Comparison of ENCODE assay signal across 26 mouse cellular contexts in the genomic region with DNA sequence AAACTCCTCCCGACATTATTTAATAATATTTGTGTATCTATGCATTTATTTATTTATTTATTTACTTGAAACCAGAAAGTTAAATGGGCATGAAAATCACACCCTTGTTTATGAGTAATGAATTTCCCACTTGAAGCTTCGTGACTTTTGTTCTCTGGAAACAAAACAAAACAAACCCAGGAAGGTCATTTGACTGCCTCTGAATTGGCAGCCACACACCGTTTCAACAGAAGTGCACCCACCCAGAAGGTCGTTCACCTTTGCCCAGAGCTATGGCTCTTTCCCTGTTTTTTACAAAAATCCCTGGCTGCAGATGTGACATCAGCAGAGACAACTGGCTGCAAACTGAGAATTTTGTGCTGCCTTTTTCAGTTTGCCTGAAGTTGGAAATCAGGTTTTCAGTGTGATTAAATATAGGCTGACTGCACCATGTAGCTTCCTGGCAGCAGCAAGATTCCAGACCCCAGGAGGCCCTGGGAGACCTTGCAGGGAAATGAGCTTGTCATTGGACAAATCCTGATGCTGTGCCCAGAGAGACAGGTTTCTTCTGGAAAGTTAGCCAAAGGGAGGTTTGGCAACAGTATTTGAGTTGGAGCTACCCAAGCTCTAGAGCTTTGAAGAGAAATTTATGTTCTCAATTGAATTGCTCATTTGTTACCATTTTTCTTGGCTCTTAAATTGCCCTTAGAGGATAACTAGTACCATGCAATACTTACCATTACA.
DNase-seq lines count a peak whose midpoint lies in the region; ATAC-seq and TF ChIP-seq lines count a peak whose summit lies in the region.
"Had no signal": no experiment of that assay in that cellular context is flagged by ENCODE, and none has a peak within 500 bp of the region (broad histone marks: within the 10 kb centered on the region; RNA-seq: fewer than 3 reads in every experiment).

No protein-coding gene starts in this region.

- H3K27me3 ChIP-seq in embryonic facial prominence, embryonic 14.5 days (replicated peaks; ENCODE audit: control insufficient read depth, insufficient read depth, low read length) = no peaks in the 10 kb centered on the region
- no peaks in the 10 kb centered on the region for H3K27me3 ChIP-seq in embryonic facial prominence, embryonic 10.5 days (replicated peaks; ENCODE audit: low read depth, poor library complexity, severe bottlenecking)
- H3K27me3 ChIP-seq in kidney, adult 2 months (replicated peaks; ENCODE audit: control insufficient read depth, insufficient read depth, low read length) = no peaks in the 10 kb centered on the region
- H3K27me3 ChIP-seq in kidney, embryonic 16.5 days (ENCODE audit: insufficient read depth, low read length) = no peaks in the 10 kb centered on the region
- no peaks in the 10 kb centered on the region for H3K27me3 ChIP-seq in midbrain, embryonic 10.5 days (ENCODE audit: low read depth, poor library complexity, severe bottlenecking)
- no peaks in the 10 kb centered on the region for H3K27me3 ChIP-seq in midbrain, embryonic 13.5 days
- no peaks in the 10 kb centered on the region for H3K27me3 ChIP-seq in midbrain, postnatal 0 days (ENCODE audit: insufficient read depth, low read length)
- H3K27me3 ChIP-seq: CH12.LX; embryonic facial prominence, embryonic 15.5 days; heart, embryonic 13.5 days; hindbrain, embryonic 15.5 days; liver, embryonic 13.5 days had no signal

- TF ChIP-seq CTCF in kidney, adult 2 months (conservative IDR thresholded peaks at IDR 0.05; ENCODE audit: insufficient read depth, insufficient read length, low read depth, low read length) = no peak
- no peak for TF ChIP-seq CTCF in midbrain, postnatal 0 days (IDR thresholded peaks at IDR 0.05)

- H3K4me3 ChIP-seq in embryonic facial prominence, embryonic 14.5 days (ENCODE audit: low read depth, low read length) = no peak overlapping the region
- H3K4me3 ChIP-seq in embryonic facial prominence, embryonic 10.5 days = no peak overlapping the region
- H3K4me3 ChIP-seq in kidney, adult 2 months (ENCODE audit: insufficient read depth, low read depth, low read length) = no peak overlapping the region
- H3K4me3 ChIP-seq in kidney, embryonic 16.5 days (ENCODE audit: low read length) = no peak overlapping the region
- H3K4me3 ChIP-seq in midbrain, embryonic 10.5 days = no peak overlapping the region
- H3K4me3 ChIP-seq in midbrain, embryonic 13.5 days (replicated peaks) = no peak overlapping the region
- H3K4me3 ChIP-seq in midbrain, postnatal 0 days (ENCODE audit: low read depth, low read length) = no peak overlapping the region
- H3K4me3 ChIP-seq: embryonic facial prominence, embryonic 15.5 days; heart, adult 2 months; heart, embryonic 13.5 days; hindbrain, embryonic 15.5 days; liver, embryonic 13.5 days had no signal

- H3K4me1 ChIP-seq in embryonic facial prominence, embryonic 14.5 days (ENCODE audit: control insufficient read depth, insufficient read depth, low read length) = no peaks in the 10 kb centered on the region
- H3K4me1 ChIP-seq in embryonic facial prominence, embryonic 10.5 days = peaks cover 10% of the 10 kb centered on the region
- 0 out of 2 replicates have a peak, but pooled peaks cover 4% of the 10 kb centered on the region for H3K4me1 ChIP-seq in kidney, adult 2 months (ENCODE audit: control insufficient read depth, insufficient read depth, low read length)
- H3K4me1 ChIP-seq in kidney, embryonic 16.5 days (ENCODE audit: insufficient read depth, low read length) = no peaks in the 10 kb centered on the region
- H3K4me1 ChIP-seq in midbrain, embryonic 10.5 days = peaks cover 37% of the 10 kb centered on the region
- peaks cover 25% of the 10 kb centered on the region for H3K4me1 ChIP-seq in midbrain, embryonic 13.5 days (replicated peaks)
- H3K4me1 ChIP-seq in midbrain, postnatal 0 days (ENCODE audit: insufficient read depth, low read length) = no peaks in the 10 kb centered on the region
- H3K4me1 ChIP-seq: embryonic facial prominence, embryonic 15.5 days; hindbrain, embryonic 15.5 days; liver, embryonic 13.5 days had no signal

- 44% methylated on average over 4 of the region's 4 CpGs for WGBS in embryonic facial prominence, embryonic 14.5 days
- WGBS in embryonic facial prominence, embryonic 10.5 days = 39% methylated on average over 4 of the region's 4 CpGs
- 28% methylated on average over 4 of the region's 4 CpGs for WGBS in kidney, adult 2 months
- WGBS in kidney, embryonic 16.5 days = 29% methylated on average over 4 of the region's 4 CpGs
- 31% methylated on average over 4 of the region's 4 CpGs for WGBS in midbrain, embryonic 10.5 days
- 30% methylated on average over 4 of the region's 4 CpGs for WGBS in midbrain, embryonic 13.5 days
- 41% methylated on average over 4 of the region's 4 CpGs for WGBS in midbrain, postnatal 0 days

- peak; percentile 19 for DNase-seq in embryonic facial prominence, embryonic 14.5 days (ENCODE audit: low spot score)
- DNase-seq in embryonic facial prominence, embryonic 10.5 days (ENCODE audit: low spot score) = no peak
- peak; percentile 55 for DNase-seq in kidney, adult 2 months
- DNase-seq in midbrain, embryonic 10.5 days (ENCODE audit: low spot score) = no peak
- peak; percentile 65 for DNase-seq in midbrain, postnatal 0 days (ENCODE audit: low spot score)
- DNase-seq: adrenal gland, adult 8-10 months; B cell, adult 2 months; cerebellum, postnatal 36 days; embryo, embryonic 11 days; gastrocnemius, postnatal 25 days; heart, adult 2 months; heart, postnatal 14 days; liver, embryonic 13.5 days; lung, embryonic 14.5 days; right cerebral cortex, postnatal 14 days; spleen, adult 18-20 months had no signal

- no peak for ATAC-seq in embryonic facial prominence, embryonic 14.5 days (ENCODE audit: low read depth)
- ATAC-seq in kidney, embryonic 16.5 days (ENCODE audit: low FRiP score, low TSS enrichment) = no peak
- no peak for ATAC-seq in midbrain, embryonic 13.5 days
- 0 out of 2 replicates have a peak, but pooled peaks have one; percentile 16 for ATAC-seq in midbrain, postnatal 0 days (ENCODE audit: low FRiP score)
- ATAC-seq: intestine, embryonic 16.5 days; Patski had no signal

- no peak overlapping the region for H3K27ac ChIP-seq in embryonic facial prominence, embryonic 14.5 days (replicated peaks; ENCODE audit: low read depth, low read length)
- H3K27ac ChIP-seq in embryonic facial prominence, embryonic 10.5 days (replicated peaks) = no peak overlapping the region
- H3K27ac ChIP-seq in kidney, adult 2 months (ENCODE audit: insufficient read depth, low read depth, low read length) = no peak overlapping the region
- H3K27ac ChIP-seq in kidney, embryonic 16.5 days (ENCODE audit: low read length) = no peak overlapping the region
- peak overlapping the region; percentile 79 for H3K27ac ChIP-seq in midbrain, embryonic 10.5 days (replicated peaks)
- no peak overlapping the region for H3K27ac ChIP-seq in midbrain, embryonic 13.5 days
- H3K27ac ChIP-seq in midbrain, postnatal 0 days (ENCODE audit: low read depth, low read length) = no peak overlapping the region
- H3K27ac ChIP-seq: embryonic facial prominence, embryonic 15.5 days; heart, adult 2 months; heart, embryonic 13.5 days; hindbrain, embryonic 15.5 days; kidney, postnatal 0 days; liver, embryonic 13.5 days had no signal

- no peak overlapping the region for H3K9ac ChIP-seq in embryonic facial prominence, embryonic 14.5 days (ENCODE audit: low read depth, low read length)
- no peak overlapping the region for H3K9ac ChIP-seq in kidney, embryonic 16.5 days (replicated peaks; ENCODE audit: low read length)
- no peak overlapping the region for H3K9ac ChIP-seq in midbrain, embryonic 13.5 days (replicated peaks)
- no peak overlapping the region for H3K9ac ChIP-seq in midbrain, postnatal 0 days (replicated peaks; ENCODE audit: low read length, poor library complexity, severe bottlenecking)
- H3K9ac ChIP-seq: embryonic facial prominence, embryonic 15.5 days; heart, embryonic 13.5 days; hindbrain, embryonic 15.5 days; liver, embryonic 13.5 days; lung, embryonic 14.5 days had no signal

- no peak overlapping the region for H3K4me2 ChIP-seq in embryonic facial prominence, embryonic 14.5 days (ENCODE audit: low read depth, low read length)
- H3K4me2 ChIP-seq in kidney, embryonic 16.5 days (replicated peaks; ENCODE audit: low read depth, low read length) = no peak overlapping the region
- no peak overlapping the region for H3K4me2 ChIP-seq in midbrain, embryonic 13.5 days (replicated peaks)
- no peak overlapping the region for H3K4me2 ChIP-seq in midbrain, postnatal 0 days (ENCODE audit: low read depth, low read length, poor library complexity, severe bottlenecking)
- H3K4me2 ChIP-seq: embryonic facial prominence, embryonic 15.5 days; heart, embryonic 13.5 days; hindbrain, embryonic 15.5 days; liver, embryonic 13.5 days; lung, embryonic 14.5 days had no signal

- TF ChIP-seq POLR2A in kidney, adult 2 months (IDR thresholded peaks at IDR 0.05; ENCODE audit: low read depth, low read length) = no peak

- H3K36me3 ChIP-seq in embryonic facial prominence, embryonic 14.5 days (ENCODE audit: control insufficient read depth, insufficient read depth, low read length) = no peaks in the 10 kb centered on the region
- no peaks in the 10 kb centered on the region for H3K36me3 ChIP-seq in embryonic facial prominence, embryonic 10.5 days (replicated peaks)
- H3K36me3 ChIP-seq in kidney, adult 2 months (ENCODE audit: control insufficient read depth, insufficient read depth, low read length) = no peaks in the 10 kb centered on the region
- H3K36me3 ChIP-seq in kidney, embryonic 16.5 days (ENCODE audit: insufficient read depth, low read length) = no peaks in the 10 kb centered on the region
- no peaks in the 10 kb centered on the region for H3K36me3 ChIP-seq in midbrain, embryonic 10.5 days
- H3K36me3 ChIP-seq in midbrain, embryonic 13.5 days = no peaks in the 10 kb centered on the region
- H3K36me3 ChIP-seq in midbrain, postnatal 0 days (ENCODE audit: insufficient read depth, low read length) = no peaks in the 10 kb centered on the region
- H3K36me3 ChIP-seq: embryonic facial prominence, embryonic 15.5 days; G1E; heart, embryonic 13.5 days; hindbrain, embryonic 15.5 days; liver, embryonic 13.5 days had no signal

- no peaks in the 10 kb centered on the region for H3K9me3 ChIP-seq in embryonic facial prominence, embryonic 14.5 days (ENCODE audit: control insufficient read depth, low read length)
- H3K9me3 ChIP-seq in embryonic facial prominence, embryonic 10.5 days = no peaks in the 10 kb centered on the region
- no peaks in the 10 kb centered on the region for H3K9me3 ChIP-seq in kidney, embryonic 16.5 days (ENCODE audit: low read length)
- no peaks in the 10 kb centered on the region for H3K9me3 ChIP-seq in midbrain, embryonic 10.5 days (replicated peaks)
- H3K9me3 ChIP-seq in midbrain, embryonic 13.5 days = no peaks in the 10 kb centered on the region
- H3K9me3 ChIP-seq in midbrain, postnatal 0 days (ENCODE audit: low read length) = no peaks in the 10 kb centered on the region
- H3K9me3 ChIP-seq: embryonic facial prominence, embryonic 15.5 days; hindbrain, embryonic 15.5 days; liver, embryonic 13.5 days had no signal

Comparison
In these comparisons a context has a peak if more than half of its experiments do, and no peak if none do; other contexts are left out.
1. DNase-seq: peak in embryonic facial prominence, embryonic 14.5 days (single experiment), kidney, adult 2 months (single experiment) and midbrain, postnatal 0 days (single experiment); none in embryonic facial prominence, embryonic 10.5 days (single experiment) and midbrain, embryonic 10.5 days (single experiment).